Mouse (Mus musculus) ES-E14 (cell line): Measurements from ENCODE around the gene Mst1. TPM values are rescaled to one million over a fixed set of nuclear protein-coding genes. Genes with fewer than 3 reads are reported as not detected.

Experiments used
- DNase-seq: peaks from one replicate; pipeline ENCODE4 v3.0.0-alpha.2; 2013; ENCODE audit warnings: low read depth, low spot score
- H3K27ac ChIP-seq: 2 replicates; pipeline ENCODE4 v1.5.1; 2012; ENCODE audit warnings: low read depth, mild to moderate bottlenecking, low read length, moderate library complexity, mixed read lengths; ENCODE audit not compliant: poor library complexity, insufficient read depth, severe bottlenecking
- H3K36me3 ChIP-seq: 2 replicates; pipeline ENCODE4 v1.6.1; 2012; ENCODE audit warnings: mild to moderate bottlenecking, low read length, moderate library complexity, mixed read lengths; ENCODE audit not compliant: control insufficient read depth, poor library complexity, insufficient read depth, severe bottlenecking
- H3K4me1 ChIP-seq, 2 experiments: fragments of 150-350 bp in 1 of 2; sonication (generic) in 1 of 2; 2 replicates each; pipeline ENCODE4 v1.6.1; 2012; ENCODE audit warnings: low read length in 2 of 2, mild to moderate bottlenecking in 1 of 2, mixed read lengths in 1 of 2; ENCODE audit not compliant: control insufficient read depth in 2 of 2, insufficient read depth in 2 of 2, poor library complexity in 1 of 2
- H3K4me3 ChIP-seq, 2 experiments: fragments of 150-350 bp in 1 of 2; sonication (generic) in 1 of 2; 2 replicates each; pipeline ENCODE4 v1.5.1; 2012; ENCODE audit warnings: low read length in 2 of 2, low read depth in 1 of 2, mild to moderate bottlenecking in 1 of 2, mixed read lengths in 1 of 2; ENCODE audit not compliant: insufficient read depth in 1 of 2, poor library complexity in 1 of 2, severe bottlenecking in 1 of 2
- H3K9ac ChIP-seq: 2 replicates; pipeline ENCODE4 v1.6.1; 2012; ENCODE audit warnings: low read depth, mild to moderate bottlenecking, low read length, mixed read lengths; ENCODE audit not compliant: poor library complexity, insufficient read depth, severe bottlenecking
- H3K9me3 ChIP-seq: fragments of 150-350 bp; sonication (generic); 2 replicates; pipeline ENCODE4 v1.6.1; 2012; ENCODE audit warnings: low read depth, mild to moderate bottlenecking, low read length; ENCODE audit not compliant: control insufficient read depth, insufficient read depth
- CHD2 ChIP-seq: IDR thresholded peaks from 2 replicates; pipeline ENCODE4 v1.6.1; 2014; ENCODE audit warnings: mild to moderate bottlenecking, low read depth, low read length, inconsistent platforms
- HCFC1 ChIP-seq: IDR thresholded peaks from 2 replicates; pipeline ENCODE4 v1.6.1; 2012; ENCODE audit warnings: low read length, inconsistent platforms, borderline replicate concordance; ENCODE audit not compliant: insufficient read depth
- MAFK ChIP-seq: IDR thresholded peaks from 2 replicates; pipeline ENCODE4 v1.6.1; 2014; ENCODE audit warnings: mild to moderate bottlenecking, low read depth, low read length, inconsistent platforms; ENCODE audit not compliant: insufficient read depth
- ZC3H11A ChIP-seq: IDR thresholded peaks from 2 replicates; pipeline ENCODE4 v1.6.1; 2012; ENCODE audit warnings: low read depth, mild to moderate bottlenecking, inconsistent platforms, low read length, borderline replicate concordance
- ZNF384 ChIP-seq: IDR thresholded peaks from 2 replicates; pipeline ENCODE4 v1.6.1; 2012; ENCODE audit warnings: low read depth, low read length, inconsistent platforms
- in situ Hi-C, 2 experiments: fragments of 600-800 bp; cut with MboI; formaldehyde crosslinking; loops; one replicate each; pipeline ENCODE4 v1.15.1; 2025; ENCODE audit warnings: low sequenced_read_pairs in 2 of 2, inconsistent platforms in 1 of 2; ENCODE audit not compliant: unreplicated experiment in 2 of 2
- total RNA-seq: library from RNA; depleted of rRNA; stranded (reverse); fragments of 300-350 nt; gene quantifications from 2 replicates; pipeline ENCODE4 v1.2.3, GENCODE M21; 2012; rRNA removed

Mst1 gene
- total RNA-seq, 1 experiment: 2.9 TPM

GRCm38 (mm10) chr9:108131502-108131901 is 51.3 kb downstream of the Mst1 start:
- no peak overlapping the region for H3K4me3 ChIP-seq
- in situ Hi-C loops: no loop called here

GRCm38 (mm10) chr9:108132373-108132772 is 52.1 kb downstream of the Mst1 start:
- Histone ChIP-seq H3K9ac (no peak overlapping the region), H3K4me1 (peaks cover 0 to 4% of the 10 kb centered on the region in 2 experiments; a peak in 1 of 4 replicates), H3K4me3 (no peak overlapping the region), H3K9me3 (no peaks in the 10 kb centered on the region), H3K27ac (no peak overlapping the region), H3K36me3 (no peaks in the 10 kb centered on the region)
- no peak for TF ChIP-seq ZNF384
- no peak for TF ChIP-seq CHD2
- no peak for TF ChIP-seq ZC3H11A
- TF ChIP-seq HCFC1: no peak
- no peak for TF ChIP-seq MAFK
- no peak for DNase-seq
- in situ Hi-C loops: no loop called here

More at GRCm38 (mm10) chr9:108131502-108131901, 51.3 kb downstream of the Mst1 start:
- no peak for DNase-seq
- Histone ChIP-seq H3K36me3 (no peaks in the 10 kb centered on the region), H3K9ac (no peak overlapping the region), H3K4me1 (peaks cover 0 to 4% of the 10 kb centered on the region in 2 experiments; a peak in 1 of 4 replicates), H3K9me3 (no peaks in the 10 kb centered on the region), H3K27ac (no peak overlapping the region)
- TF ChIP-seq CHD2 (no peak), ZC3H11A (no peak), HCFC1 (no peak), MAFK (no peak), ZNF384 (no peak)

- no peak overlapping the region for H3K4me3 ChIP-seq
- in situ Hi-C loops: no loop called here
- TF ChIP-seq ZC3H11A (no peak), MAFK (no peak), ZNF384 (no peak), HCFC1 (no peak), CHD2 (no peak)
- no peaks in the 10 kb centered on the region for H3K9me3 ChIP-seq
- no peak overlapping the region for H3K27ac ChIP-seq
- H3K36me3 ChIP-seq: no peaks in the 10 kb centered on the region
- H3K9ac ChIP-seq: no peak overlapping the region
- peaks cover 0 to 4% of the 10 kb centered on the region in 2 experiments; a peak in 1 of 4 replicates for H3K4me1 ChIP-seq
- DNase-seq: no peak
Observed at GRCm38 (mm10) chr9:108133478-108133877, 53.2 kb downstream of the Mst1 start.

Other genes with a start within 250 kb of the Mst1 start
- gene Rbm6, start 207.2 kb upstream of the Mst1 start, total RNA-seq: 61.8 and 62.3 TPM in 2 replicates
- 4.7 and 5.4 TPM in 2 replicates for gene Mon1a, start 192.3 kb upstream of the Mst1 start, total RNA-seq
- 0.22 and 0.37 TPM in 2 replicates for gene Mst1r, start 173.6 kb upstream of the Mst1 start, total RNA-seq
- not detected in 2 replicates for gene Actl11, start 152.0 kb upstream of the Mst1 start, total RNA-seq
- gene Camkv, start 144.8 kb upstream of the Mst1 start, total RNA-seq: 21.5 and 41.5 TPM in 2 replicates
- gene Traip, start 130.3 kb upstream of the Mst1 start, total RNA-seq: 43.7 and 72.1 TPM in 2 replicates
- gene Uba7, start 104.9 kb upstream of the Mst1 start, total RNA-seq: 0.79 and 1.0 TPM in 2 replicates
- 0.18 and 0.53 TPM in 2 replicates for gene Gm20661, start 97.4 kb upstream of the Mst1 start, total RNA-seq
- 3.0 and 6.1 TPM in 2 replicates for gene Inka1, start 94.6 kb upstream of the Mst1 start, total RNA-seq
- 1.2 and 2.4 TPM in 2 replicates for gene Cdhr4, start 87.9 kb upstream of the Mst1 start, total RNA-seq
- gene Gm20662, start 84.1 kb upstream of the Mst1 start, total RNA-seq: 0.45 and 0.63 TPM in 2 replicates
- 41.0 and 53.9 TPM in 2 replicates for gene Ip6k1, start 77.9 kb upstream of the Mst1 start, total RNA-seq
- 22.9 and 28.3 TPM in 2 replicates for gene Gmppb, start 31.2 kb upstream of the Mst1 start, total RNA-seq
- 2.7 and 3.8 TPM in 2 replicates for gene Amigo3, start 27.3 kb upstream of the Mst1 start, total RNA-seq
- gene Rnf123, start 2.9 kb downstream of the Mst1 start, total RNA-seq: 14.5 and 28.1 TPM in 2 replicates
- gene Apeh, start 14.2 kb downstream of the Mst1 start, total RNA-seq: 37.3 and 56.1 TPM in 2 replicates
- gene Bsn, start 109.9 kb downstream of the Mst1 start, total RNA-seq: 0.45 and 0.58 TPM in 2 replicates
- gene Dag1, start 183.5 kb downstream of the Mst1 start, total RNA-seq: 134 and 168 TPM in 2 replicates
- 9.2 and 9.9 TPM in 2 replicates for gene Nicn1, start 210.0 kb downstream of the Mst1 start, total RNA-seq
- 63.9 and 77.9 TPM in 2 replicates for gene Amt, start 216.4 kb downstream of the Mst1 start, total RNA-seq
- 82.9 and 125 TPM in 2 replicates for gene Rhoa, start 225.7 kb downstream of the Mst1 start, total RNA-seq
- gene Tcta, start 225.7 kb downstream of the Mst1 start, total RNA-seq: 10.0 and 11.0 TPM in 2 replicates